Mouse (Mus musculus) heart, embryonic 11.5 days (tissue): ENCODE measurements around the gene Iglon5. TPM values are rescaled to one million over a fixed set of nuclear protein-coding genes. Genes with fewer than 3 reads are reported as not detected.

Experiments
- ATAC-seq: fragments of 200-750 bp; cut with Nextera tagmentation; replicated peaks from 2 replicates; pipeline ENCODE4 v1.8.0; 2017; ENCODE audit warnings: moderate library complexity; ENCODE audit not compliant: insufficient number of reproducible peaks, low FRiP score, low TSS enrichment
- H3K27ac ChIP-seq: fragments of 300-500 bp; sonication (generic); 2 replicates; pipeline ENCODE4 v1.5.1; 2014; ENCODE audit warnings: mild to moderate bottlenecking, low read depth, low read length
- H3K27me3 ChIP-seq: fragments of 300-500 bp; sonication (generic); 2 replicates; pipeline ENCODE4 v1.6.1; 2014; ENCODE audit warnings: mild to moderate bottlenecking, low read length, mixed read lengths; ENCODE audit not compliant: control insufficient read depth, insufficient read depth
- H3K36me3 ChIP-seq: fragments of 300-500 bp; sonication (generic); 2 replicates; pipeline ENCODE4 v1.6.1; 2014; ENCODE audit warnings: mild to moderate bottlenecking, low read length, moderate library complexity, mixed read lengths; ENCODE audit not compliant: control insufficient read depth, insufficient read depth
- H3K4me1 ChIP-seq: fragments of 300-500 bp; sonication (generic); 2 replicates; pipeline ENCODE4 v1.6.1; 2014; ENCODE audit warnings: low read length; ENCODE audit not compliant: control insufficient read depth, insufficient read depth
- H3K4me2 ChIP-seq: fragments of 300-500 bp; sonication (generic); 2 replicates; pipeline ENCODE4 v1.6.1; 2014; ENCODE audit warnings: mild to moderate bottlenecking, moderate library complexity
- H3K4me3 ChIP-seq: fragments of 300-500 bp; sonication (generic); 2 replicates; pipeline ENCODE4 v1.5.1; 2014; ENCODE audit warnings: low read depth, low read length
- H3K9ac ChIP-seq: fragments of 300-500 bp; sonication (generic); 2 replicates; pipeline ENCODE4 v1.6.1; 2014; ENCODE audit warnings: mild to moderate bottlenecking, low read depth, low read length, moderate library complexity
- H3K9me3 ChIP-seq: fragments of 300-500 bp; sonication (generic); replicated peaks from 2 replicates; pipeline ENCODE4 v1.6.1; 2016; ENCODE audit warnings: low read length; ENCODE audit not compliant: control insufficient read depth
- WGBS: fragments of 180-500 bp; shearing (Covaris S2); extraction: QIAGEN DNeasy Blood & Tissue Kit; methylation state at CpG from one replicate; pipeline ENCODE4 v1.1.7; 2014; ENCODE audit not compliant: insufficient replicate concordance; 5-methylcytosine and 5-hydroxymethylcytosine counted together
- polyA plus RNA-seq: library from polyadenylated mRNA; unstranded; fragments of >200 nt; fragmentation: Nextera tagmentation; extraction: Ambion mirVana; gene quantifications from 2 replicates; pipeline ENCODE4 v1.2.1, GENCODE M21; 2014

Gene Iglon5
- polyA plus RNA-seq, 1 experiment from 2014 or later = 0.10 TPM

DNA sequence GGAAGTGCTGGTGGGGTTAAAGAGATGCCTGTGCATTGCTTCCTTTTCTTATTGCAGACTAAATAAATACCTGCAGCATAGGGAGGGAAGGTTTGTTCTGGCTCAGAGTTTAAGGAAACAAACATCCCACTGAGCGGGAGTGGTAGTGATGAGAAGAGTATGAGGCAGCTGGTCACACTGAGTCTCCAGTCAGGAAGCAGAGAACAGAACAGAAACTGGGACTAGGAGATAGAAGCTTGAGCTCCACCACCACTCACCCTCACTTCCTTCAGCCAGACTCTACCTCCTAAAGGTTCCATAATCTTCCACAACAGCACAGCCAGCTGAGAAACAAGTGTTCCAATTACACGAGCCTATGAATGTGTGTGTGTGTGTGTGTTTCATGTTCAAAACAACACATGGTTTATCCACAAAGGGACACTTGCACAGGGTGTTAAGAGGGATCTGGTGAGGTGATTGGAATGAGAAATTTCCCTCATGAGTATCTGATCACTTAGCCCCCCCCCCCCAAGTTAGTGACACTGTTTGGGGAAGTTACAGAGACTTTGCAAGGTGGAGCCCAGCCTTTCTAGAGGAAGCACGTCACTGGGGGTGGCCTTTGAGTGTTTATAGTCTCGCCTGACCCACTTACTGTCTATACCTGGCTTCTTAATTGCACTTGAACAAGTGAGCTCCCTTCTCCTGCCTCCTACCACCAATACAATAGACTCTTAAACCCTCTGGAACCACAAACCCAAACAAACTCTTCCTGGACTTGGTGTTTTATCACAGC is 22.0 kb upstream of the Iglon5 start:
- no peak for ATAC-seq
- 0 out of 2 replicates have a peak, but pooled peaks cover 2% of the 10 kb centered on the region for H3K9me3 ChIP-seq
- WGBS = 45% methylated on average over 4 of the region's 4 CpGs

DNA sequence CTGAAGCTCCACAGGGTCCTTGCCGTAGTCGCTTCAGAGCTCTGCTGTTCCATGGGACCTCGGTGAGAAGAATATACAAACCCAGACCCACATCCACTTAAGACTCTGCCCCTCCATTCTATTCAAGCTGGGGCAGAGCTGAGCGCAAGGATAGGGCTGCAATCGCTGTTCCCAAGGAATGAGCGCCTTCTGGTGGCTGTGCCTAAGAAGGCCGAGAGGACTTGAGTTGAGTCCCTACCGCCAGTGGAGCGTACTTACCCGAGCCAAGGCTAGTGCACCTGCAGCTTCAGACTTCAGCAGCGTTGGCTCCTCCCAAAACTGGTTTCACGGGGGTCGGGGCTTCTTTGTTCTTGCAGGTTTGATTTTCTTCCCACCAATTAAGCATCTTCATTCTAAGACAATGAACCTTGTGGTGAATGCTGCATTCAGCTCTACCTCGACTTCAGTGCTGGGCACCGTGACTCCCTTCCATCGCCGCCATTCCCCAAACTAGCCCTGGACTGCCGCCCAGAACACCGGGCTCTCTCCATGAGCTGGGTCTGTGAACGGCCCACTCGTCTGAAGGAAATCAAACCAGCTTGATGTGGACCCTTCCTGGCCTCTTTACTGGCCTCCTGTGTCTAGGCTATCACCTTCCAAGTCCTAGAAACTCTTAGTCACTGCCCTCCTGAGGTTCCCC is 5.6 kb upstream of the Iglon5 start:
- Histone ChIP-seq H3K4me3 (no peak overlapping the region), H3K27ac (no peak overlapping the region), H3K9me3 (no peaks in the 10 kb centered on the region; the same call in 1 of the 2 replicates), H3K4me1 (no peaks in the 10 kb centered on the region), H3K27me3 (peaks cover 29% of the 10 kb centered on the region), H3K4me2 (no peak overlapping the region), H3K9ac (no peak overlapping the region), H3K36me3 (no peaks in the 10 kb centered on the region)
- no peak for ATAC-seq
- WGBS = 18% methylated on average over 21 of the region's 21 CpGs

More for the DNA sequence above, 22.0 kb upstream of the Iglon5 start:
- Histone ChIP-seq H3K27me3 (no peaks in the 10 kb centered on the region), H3K4me1 (no peaks in the 10 kb centered on the region), H3K4me3 (no peak overlapping the region), H3K36me3 (no peaks in the 10 kb centered on the region), H3K27ac (no peak overlapping the region), H3K4me2 (no peak overlapping the region), H3K9ac (no peak overlapping the region)

GRCm38 (mm10) chr7:43490861-43491260 is 986 bp upstream of the Iglon5 start:
- H3K4me2 ChIP-seq = no peak overlapping the region
- no peaks in the 10 kb centered on the region; the same call in 1 of the 2 replicates for H3K4me1 ChIP-seq
- H3K27me3 ChIP-seq = peaks cover 55% of the 10 kb centered on the region
- no peak overlapping the region for H3K4me3 ChIP-seq
- no peak overlapping the region for H3K9ac ChIP-seq
- no peak overlapping the region for H3K27ac ChIP-seq
- 48% methylated on average over 9 of the region's 9 CpGs for WGBS
- H3K9me3 ChIP-seq = no peaks in the 10 kb centered on the region
- no peaks in the 10 kb centered on the region for H3K36me3 ChIP-seq
- no peak for ATAC-seq

GRCm38 (mm10) chr7:43490182-43490584 is 308 bp upstream of the Iglon5 start:
- WGBS = 2% methylated on average over 9 of the region's 13 CpGs

GRCm38 (mm10) chr7:43488646-43489045 is 1.2 kb downstream of the Iglon5 start:
- no peak overlapping the region for H3K9ac ChIP-seq

More at GRCm38 (mm10) chr7:43490182-43490584, 308 bp upstream of the Iglon5 start:
- peak overlapping the region; percentile 45 for H3K4me3 ChIP-seq
- no peaks in the 10 kb centered on the region for H3K9me3 ChIP-seq
- no peaks in the 10 kb centered on the region for H3K36me3 ChIP-seq
- H3K9ac ChIP-seq = no peak overlapping the region
- peak overlapping the region; percentile 69 for H3K4me2 ChIP-seq
- peaks cover 51% of the 10 kb centered on the region for H3K27me3 ChIP-seq
- ATAC-seq = no peak
- no peaks in the 10 kb centered on the region; the same call in 1 of the 2 replicates for H3K4me1 ChIP-seq
- H3K27ac ChIP-seq = no peak overlapping the region

DNA sequence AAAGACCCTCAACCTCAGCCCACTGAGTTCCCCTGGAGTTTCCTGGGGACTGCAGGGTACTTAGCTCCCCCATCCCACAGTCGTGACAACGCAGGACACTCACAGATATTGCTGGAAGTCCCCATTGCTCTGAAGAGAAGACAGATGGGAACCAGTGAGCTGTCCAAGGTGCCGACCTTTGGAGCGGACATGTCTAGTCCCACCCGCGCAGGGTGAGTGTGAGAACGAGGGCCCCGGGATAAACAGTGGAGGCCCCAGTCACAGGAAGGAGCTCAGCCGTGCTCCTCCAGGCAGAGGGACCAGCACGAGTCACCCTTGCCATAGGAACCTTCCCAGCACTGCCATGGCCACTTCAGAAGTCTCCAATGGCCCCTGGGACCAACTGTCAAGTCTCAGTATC is 6.6 kb downstream of the Iglon5 start:
- Histone ChIP-seq H3K4me2 (no peak overlapping the region), H3K9me3 (no peaks in the 10 kb centered on the region), H3K36me3 (no peaks in the 10 kb centered on the region), H3K4me1 (no peaks in the 10 kb centered on the region), H3K4me3 (no peak overlapping the region), H3K27me3 (peaks cover 13% of the 10 kb centered on the region), H3K27ac (no peak overlapping the region), H3K9ac (no peak overlapping the region)
- 4% methylated on average over 10 of the region's 10 CpGs for WGBS
- ATAC-seq = no peak

More at GRCm38 (mm10) chr7:43488646-43489045, 1.2 kb downstream of the Iglon5 start:
- Histone ChIP-seq H3K27me3 (peaks cover 46% of the 10 kb centered on the region), H3K27ac (no peak overlapping the region), H3K4me2 (no peak overlapping the region), H3K9me3 (no peaks in the 10 kb centered on the region), H3K4me3 (no peak overlapping the region), H3K36me3 (no peaks in the 10 kb centered on the region), H3K4me1 (no peaks in the 10 kb centered on the region; the same call in 1 of the 2 replicates)
- 37% methylated on average over 5 of the region's 5 CpGs for WGBS
- ATAC-seq = no peak

DNA sequence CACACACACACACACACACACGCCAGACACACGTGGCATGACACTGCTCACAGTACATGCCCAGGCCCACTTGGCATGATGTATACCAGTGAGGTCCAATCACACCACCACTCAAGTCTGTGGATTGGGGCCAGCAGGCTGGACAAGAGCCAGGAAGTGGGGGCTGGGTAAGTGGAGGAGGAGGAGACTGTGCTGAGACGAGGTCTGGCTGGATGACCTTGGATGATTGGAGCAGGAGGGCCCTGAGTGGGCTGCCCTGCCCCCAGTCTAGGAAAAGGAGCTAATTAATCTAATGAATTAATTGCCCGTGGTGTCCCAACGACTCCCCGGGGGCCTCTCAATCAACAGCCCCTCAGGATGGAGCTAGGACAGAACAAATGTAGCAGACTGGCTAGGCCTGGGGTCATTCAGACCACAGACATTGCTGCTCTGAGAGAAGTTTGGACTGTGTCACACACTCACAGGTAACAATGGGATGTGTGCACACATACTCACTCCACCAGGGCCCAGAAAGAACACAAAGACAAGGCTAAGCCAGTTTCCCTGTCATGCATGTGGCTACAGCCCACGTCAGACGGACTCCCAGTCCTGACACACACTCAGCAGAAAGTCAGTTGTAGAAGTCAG is 7.7 kb downstream of the Iglon5 start:
- WGBS = 60% methylated on average over 8 of the region's 8 CpGs
- ATAC-seq = 0 out of 2 replicates have a peak, but pooled peaks have one; percentile 37
- no peak overlapping the region for H3K4me2 ChIP-seq

DNA sequence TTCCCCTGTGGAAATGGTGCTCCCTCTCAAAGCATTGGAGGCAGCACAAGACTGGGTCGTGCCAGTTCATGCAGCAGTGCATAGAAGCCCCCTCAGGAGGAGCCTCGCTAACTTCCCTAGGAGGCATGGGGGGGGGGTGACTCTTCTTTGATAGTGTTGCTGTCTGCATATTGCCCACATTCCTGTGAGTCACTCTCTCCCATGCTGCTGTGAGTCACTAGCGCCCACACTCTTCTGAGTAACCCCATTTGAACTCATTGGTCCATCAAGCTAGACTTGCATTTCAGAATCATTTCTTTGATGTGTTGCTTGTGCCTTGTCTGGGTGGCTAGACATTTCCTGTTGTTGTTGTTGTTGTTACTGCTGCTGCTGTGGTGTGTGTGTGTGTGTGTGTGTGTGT is 8.7 kb downstream of the Iglon5 start:
- peaks cover 28% of the 10 kb centered on the region for H3K27me3 ChIP-seq
- no peaks in the 10 kb centered on the region for H3K4me1 ChIP-seq
- H3K36me3 ChIP-seq = no peaks in the 10 kb centered on the region
- no peak overlapping the region for H3K4me2 ChIP-seq
- no peaks in the 10 kb centered on the region for H3K9me3 ChIP-seq
- H3K9ac ChIP-seq = no peak overlapping the region
- no peak for ATAC-seq
- no peak overlapping the region for H3K27ac ChIP-seq
- no peak overlapping the region for H3K4me3 ChIP-seq
- WGBS = 50% methylated on average over 3 of the region's 3 CpGs

More for the DNA sequence above, 7.7 kb downstream of the Iglon5 start:
- H3K9me3 ChIP-seq = no peaks in the 10 kb centered on the region
- no peaks in the 10 kb centered on the region for H3K36me3 ChIP-seq
- H3K27ac ChIP-seq = no peak overlapping the region
- peaks cover 18% of the 10 kb centered on the region for H3K27me3 ChIP-seq
- H3K4me1 ChIP-seq = no peaks in the 10 kb centered on the region
- no peak overlapping the region for H3K4me3 ChIP-seq
- no peak overlapping the region for H3K9ac ChIP-seq
